ENCODE assay signal across 27 mouse cellular contexts in the genomic region with DNA sequence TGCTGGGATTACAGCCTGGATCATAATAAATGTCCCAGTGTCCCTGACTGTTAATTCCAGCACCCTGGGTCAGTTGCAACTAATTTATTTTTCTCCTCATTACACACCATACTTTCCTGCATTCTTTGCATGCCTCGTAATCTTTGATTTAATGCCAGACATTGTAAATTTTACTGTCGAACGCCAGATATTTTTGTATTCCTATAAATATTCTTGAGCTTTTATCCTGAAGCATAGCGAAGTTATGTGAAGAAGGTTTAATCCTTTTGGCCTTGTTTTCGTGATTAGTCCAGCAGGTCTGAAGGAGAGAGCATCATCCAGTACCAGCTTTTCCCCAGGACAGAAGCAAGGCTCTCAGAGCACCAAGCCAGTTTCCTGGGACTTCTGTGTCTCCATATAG. TPM values are rescaled to one million over a fixed set of nuclear protein-coding genes. Genes with fewer than 3 reads are reported as not detected.
DNase-seq lines count a peak whose midpoint lies in the region; ATAC-seq lines count a peak whose summit lies in the region.
"Had no signal": no experiment of that assay in that cellular context is flagged by ENCODE, and none has a peak within 500 bp of the region (broad histone marks: within the 10 kb centered on the region; RNA-seq: fewer than 3 reads in every experiment).

No protein-coding gene starts in this region.

- H3K4me2 ChIP-seq in embryonic facial prominence, embryonic 12.5 days (replicated peaks) = no peak overlapping the region
- no peak overlapping the region for H3K4me2 ChIP-seq in kidney, embryonic 15.5 days
- no peak overlapping the region for H3K4me2 ChIP-seq in midbrain, embryonic 11.5 days
- no peak overlapping the region for H3K4me2 ChIP-seq in midbrain, embryonic 15.5 days
- no peak overlapping the region for H3K4me2 ChIP-seq in limb, embryonic 15.5 days
- H3K4me2 ChIP-seq: embryonic facial prominence, embryonic 13.5 days; forebrain, embryonic 12.5 days; liver, embryonic 12.5 days; neural tube, embryonic 12.5 days had no signal

- no peaks in the 10 kb centered on the region for H3K9me3 ChIP-seq in embryonic facial prominence, embryonic 12.5 days
- H3K9me3 ChIP-seq in embryonic facial prominence, embryonic 10.5 days = no peaks in the 10 kb centered on the region
- H3K9me3 ChIP-seq in kidney, embryonic 15.5 days (replicated peaks) = no peaks in the 10 kb centered on the region
- no peaks in the 10 kb centered on the region for H3K9me3 ChIP-seq in midbrain, embryonic 11.5 days (ENCODE audit: control insufficient read depth, low read length)
- H3K9me3 ChIP-seq in midbrain, embryonic 15.5 days = no peaks in the 10 kb centered on the region
- H3K9me3 ChIP-seq in limb, embryonic 15.5 days = no peaks in the 10 kb centered on the region
- no peaks in the 10 kb centered on the region for H3K9me3 ChIP-seq in forebrain, embryonic 10.5 days
- H3K9me3 ChIP-seq: embryonic facial prominence, embryonic 13.5 days; forebrain, embryonic 12.5 days; liver, embryonic 12.5 days; midbrain, embryonic 10.5 days; neural tube, embryonic 12.5 days had no signal

- ATAC-seq in embryonic facial prominence, embryonic 12.5 days (ENCODE audit: insufficient number of reproducible peaks, insufficient read depth, low FRiP score, low TSS enrichment) = no peak
- ATAC-seq in kidney, embryonic 15.5 days (replicated peaks; ENCODE audit: low FRiP score) = no peak
- no peak for ATAC-seq in midbrain, embryonic 11.5 days (ENCODE audit: low FRiP score)
- ATAC-seq in midbrain, embryonic 15.5 days (replicated peaks) = no peak
- ATAC-seq in limb, embryonic 15.5 days (ENCODE audit: insufficient number of reproducible peaks, low FRiP score, low TSS enrichment, low read depth) = no peak
- ATAC-seq: forebrain, postnatal 0 days; hindbrain, embryonic 16.5 days; liver, embryonic 12.5 days; liver, postnatal 0 days had no signal

- no peak overlapping the region for H3K9ac ChIP-seq in embryonic facial prominence, embryonic 12.5 days
- no peak overlapping the region for H3K9ac ChIP-seq in kidney, embryonic 15.5 days
- H3K9ac ChIP-seq in midbrain, embryonic 11.5 days (ENCODE audit: low read length) = 0 out of 2 replicates have a peak overlapping the region, but pooled peaks have one; percentile 9
- no peak overlapping the region for H3K9ac ChIP-seq in midbrain, embryonic 15.5 days
- no peak overlapping the region for H3K9ac ChIP-seq in limb, embryonic 15.5 days
- H3K9ac ChIP-seq: embryonic facial prominence, embryonic 13.5 days; forebrain, embryonic 12.5 days; forebrain, postnatal 0 days; liver, embryonic 12.5 days; liver, postnatal 0 days; neural tube, embryonic 12.5 days had no signal

- no peaks in the 10 kb centered on the region for H3K36me3 ChIP-seq in embryonic facial prominence, embryonic 12.5 days
- H3K36me3 ChIP-seq in embryonic facial prominence, embryonic 10.5 days (replicated peaks) = no peaks in the 10 kb centered on the region
- H3K36me3 ChIP-seq in kidney, embryonic 15.5 days = no peaks in the 10 kb centered on the region
- H3K36me3 ChIP-seq in midbrain, embryonic 11.5 days (ENCODE audit: control insufficient read depth, insufficient read depth, low read length) = no peaks in the 10 kb centered on the region
- no peaks in the 10 kb centered on the region for H3K36me3 ChIP-seq in midbrain, embryonic 15.5 days (replicated peaks)
- H3K36me3 ChIP-seq in limb, embryonic 15.5 days = no peaks in the 10 kb centered on the region
- H3K36me3 ChIP-seq in forebrain, embryonic 10.5 days (replicated peaks) = no peaks in the 10 kb centered on the region
- H3K36me3 ChIP-seq: embryonic facial prominence, embryonic 13.5 days; forebrain, embryonic 12.5 days; liver, embryonic 12.5 days; midbrain, embryonic 10.5 days; neural tube, embryonic 12.5 days had no signal

- DNase-seq in embryonic facial prominence, embryonic 10.5 days (ENCODE audit: low spot score) = no peak
- no peak for DNase-seq in kidney, postnatal 10 days
- DNase-seq in midbrain, embryonic 11.5 days (ENCODE audit: low spot score, missing footprints) = no peak
- no peak for DNase-seq in forebrain, embryonic 10.5 days (ENCODE audit: extremely low spot score, low spot score)
- DNase-seq: adrenal gland, postnatal 10 days; cerebellum, adult 9-10 months; cerebellum, postnatal 36 days; forebrain, postnatal 0 days; gastrocnemius, postnatal 14 days; heart, postnatal 10 days; layer of hippocampus, postnatal 36 days; left cerebral cortex, postnatal 4 days; liver, postnatal 0 days; thymus, postnatal 25 days had no signal

- WGBS in embryonic facial prominence, embryonic 12.5 days = 77% methylated on average over 5 of the region's 5 CpGs
- WGBS in embryonic facial prominence, embryonic 10.5 days = 92% methylated on average over 5 of the region's 5 CpGs
- 47% methylated on average over 5 of the region's 5 CpGs for WGBS in kidney, embryonic 15.5 days
- WGBS in midbrain, embryonic 11.5 days = 88% methylated on average over 5 of the region's 5 CpGs
- 85% methylated on average over 5 of the region's 5 CpGs for WGBS in midbrain, embryonic 15.5 days
- 19% methylated on average over 5 of the region's 5 CpGs for WGBS in limb, embryonic 15.5 days
- 90% methylated on average over 5 of the region's 5 CpGs for WGBS in forebrain, embryonic 10.5 days

- H3K4me1 ChIP-seq in embryonic facial prominence, embryonic 12.5 days = peaks cover 11% of the 10 kb centered on the region
- H3K4me1 ChIP-seq in embryonic facial prominence, embryonic 10.5 days = peaks cover 10% of the 10 kb centered on the region
- peaks cover 23% of the 10 kb centered on the region for H3K4me1 ChIP-seq in kidney, embryonic 15.5 days
- no peaks in the 10 kb centered on the region for H3K4me1 ChIP-seq in midbrain, embryonic 11.5 days (ENCODE audit: control insufficient read depth, insufficient read depth, low read length)
- no peaks in the 10 kb centered on the region for H3K4me1 ChIP-seq in midbrain, embryonic 15.5 days
- H3K4me1 ChIP-seq in limb, embryonic 15.5 days = peaks cover 38% of the 10 kb centered on the region
- H3K4me1 ChIP-seq in forebrain, embryonic 10.5 days = peaks cover 8% of the 10 kb centered on the region
- H3K4me1 ChIP-seq: neural tube, embryonic 12.5 days had no signal

- 0 out of 2 replicates have a peak overlapping the region, but pooled peaks have one; percentile 12 for H3K27ac ChIP-seq in embryonic facial prominence, embryonic 12.5 days
- H3K27ac ChIP-seq in embryonic facial prominence, embryonic 10.5 days (replicated peaks) = no peak overlapping the region
- peak overlapping the region; percentile 20; the same call in 1 of the 2 replicates for H3K27ac ChIP-seq in kidney, embryonic 15.5 days
- H3K27ac ChIP-seq in midbrain, embryonic 11.5 days (ENCODE audit: low read depth, low read length) = no peak overlapping the region
- H3K27ac ChIP-seq in midbrain, embryonic 15.5 days = no peak overlapping the region
- H3K27ac ChIP-seq in limb, embryonic 15.5 days = peak overlapping the region; percentile 80
- H3K27ac ChIP-seq in forebrain, embryonic 10.5 days = no peak overlapping the region
- H3K27ac ChIP-seq: embryonic facial prominence, embryonic 13.5 days; forebrain, embryonic 12.5 days; liver, embryonic 12.5 days; midbrain, embryonic 10.5 days; neural tube, embryonic 12.5 days had no signal

- H3K4me3 ChIP-seq in embryonic facial prominence, embryonic 12.5 days = no peak overlapping the region
- no peak overlapping the region for H3K4me3 ChIP-seq in embryonic facial prominence, embryonic 10.5 days
- no peak overlapping the region for H3K4me3 ChIP-seq in kidney, embryonic 15.5 days (replicated peaks)
- H3K4me3 ChIP-seq in midbrain, embryonic 11.5 days (ENCODE audit: low read depth, low read length) = no peak overlapping the region
- H3K4me3 ChIP-seq in midbrain, embryonic 15.5 days = no peak overlapping the region
- H3K4me3 ChIP-seq in limb, embryonic 15.5 days = no peak overlapping the region
- H3K4me3 ChIP-seq in forebrain, embryonic 10.5 days = no peak overlapping the region
- H3K4me3 ChIP-seq: embryonic facial prominence, embryonic 13.5 days; erythroblast, embryonic 14.5 days; forebrain, embryonic 12.5 days; liver, embryonic 12.5 days; midbrain, embryonic 10.5 days; myocyte; neural tube, embryonic 12.5 days had no signal

- no peaks in the 10 kb centered on the region for H3K27me3 ChIP-seq in embryonic facial prominence, embryonic 12.5 days
- no peaks in the 10 kb centered on the region for H3K27me3 ChIP-seq in embryonic facial prominence, embryonic 10.5 days (replicated peaks; ENCODE audit: low read depth, poor library complexity, severe bottlenecking)
- H3K27me3 ChIP-seq in kidney, embryonic 15.5 days = no peaks in the 10 kb centered on the region
- no peaks in the 10 kb centered on the region for H3K27me3 ChIP-seq in midbrain, embryonic 11.5 days (ENCODE audit: control insufficient read depth, insufficient read depth, low read length)
- H3K27me3 ChIP-seq in midbrain, embryonic 15.5 days (replicated peaks) = no peaks in the 10 kb centered on the region
- no peaks in the 10 kb centered on the region for H3K27me3 ChIP-seq in limb, embryonic 15.5 days
- no peaks in the 10 kb centered on the region for H3K27me3 ChIP-seq in forebrain, embryonic 10.5 days (ENCODE audit: poor library complexity, severe bottlenecking)
- H3K27me3 ChIP-seq: CH12.LX; embryonic facial prominence, embryonic 13.5 days; forebrain, embryonic 12.5 days; liver, embryonic 12.5 days; neural tube, embryonic 12.5 days had no signal

RNA-seq across cellular contexts. Expression of gene Morn1, which starts 23.1 kb away (rescaled TPM):
- polyA plus RNA-seq in embryonic facial prominence, embryonic 12.5 days (2016; fragmentation: Nextera tagmentation; extraction: Ambion mirVana) = 5.1 and 7.7 TPM in 2 replicates
- polyA plus RNA-seq in embryonic facial prominence, embryonic 10.5 days (2016; fragmentation: Nextera tagmentation; extraction: Ambion mirVana) = 4.3 and 5.4 TPM in 2 replicates
- 5.1 and 5.3 TPM in 2 replicates for polyA plus RNA-seq in kidney, embryonic 15.5 days (2015; fragmentation: Nextera tagmentation; extraction: Ambion mirVana)
- polyA plus RNA-seq in midbrain, embryonic 11.5 days (2014; fragmentation: Nextera tagmentation; extraction: Ambion mirVana) = 4.1 and 5.1 TPM in 2 replicates
- polyA plus RNA-seq in midbrain, embryonic 15.5 days (2015; fragmentation: Nextera tagmentation; extraction: Ambion mirVana) = 8.2 and 8.9 TPM in 2 replicates
- 5.0 and 6.2 TPM in 2 replicates for polyA plus RNA-seq in limb, embryonic 15.5 days (2015; fragmentation: Nextera tagmentation; extraction: Ambion mirVana)
- polyA plus RNA-seq in forebrain, embryonic 10.5 days (2016; fragmentation: Nextera tagmentation; extraction: Ambion mirVana) = 4.5 and 6.8 TPM in 2 replicates

RNA-seq across cellular contexts. Expression of gene Rer1, which starts 23.3 kb away (rescaled TPM):
- 139 and 143 TPM in 2 replicates for polyA plus RNA-seq in embryonic facial prominence, embryonic 12.5 days (2016; fragmentation: Nextera tagmentation; extraction: Ambion mirVana)
- polyA plus RNA-seq in embryonic facial prominence, embryonic 10.5 days (2016; fragmentation: Nextera tagmentation; extraction: Ambion mirVana) = 128 and 134 TPM in 2 replicates
- 152 and 165 TPM in 2 replicates for polyA plus RNA-seq in kidney, embryonic 15.5 days (2015; fragmentation: Nextera tagmentation; extraction: Ambion mirVana)
- 152 and 162 TPM in 2 replicates for polyA plus RNA-seq in midbrain, embryonic 11.5 days (2014; fragmentation: Nextera tagmentation; extraction: Ambion mirVana)
- 111 and 115 TPM in 2 replicates for polyA plus RNA-seq in midbrain, embryonic 15.5 days (2015; fragmentation: Nextera tagmentation; extraction: Ambion mirVana)
- 170 and 176 TPM in 2 replicates for polyA plus RNA-seq in limb, embryonic 15.5 days (2015; fragmentation: Nextera tagmentation; extraction: Ambion mirVana)
- 133 and 137 TPM in 2 replicates for polyA plus RNA-seq in forebrain, embryonic 10.5 days (2016; fragmentation: Nextera tagmentation; extraction: Ambion mirVana)

RNA-seq across cellular contexts. Expression of gene Pex10, which starts 42.7 kb away (rescaled TPM):
- polyA plus RNA-seq in embryonic facial prominence, embryonic 12.5 days (2016; fragmentation: Nextera tagmentation; extraction: Ambion mirVana) = 23.3 and 23.7 TPM in 2 replicates
- polyA plus RNA-seq in embryonic facial prominence, embryonic 10.5 days (2016; fragmentation: Nextera tagmentation; extraction: Ambion mirVana) = 19.0 and 22.2 TPM in 2 replicates
- polyA plus RNA-seq in kidney, embryonic 15.5 days (2015; fragmentation: Nextera tagmentation; extraction: Ambion mirVana) = 23.2 and 24.0 TPM in 2 replicates
- polyA plus RNA-seq in midbrain, embryonic 11.5 days (2014; fragmentation: Nextera tagmentation; extraction: Ambion mirVana) = 8.2 and 9.7 TPM in 2 replicates
- polyA plus RNA-seq in midbrain, embryonic 15.5 days (2015; fragmentation: Nextera tagmentation; extraction: Ambion mirVana) = 21.9 and 22.7 TPM in 2 replicates
- 21.3 and 22.8 TPM in 2 replicates for polyA plus RNA-seq in limb, embryonic 15.5 days (2015; fragmentation: Nextera tagmentation; extraction: Ambion mirVana)
- polyA plus RNA-seq in forebrain, embryonic 10.5 days (2016; fragmentation: Nextera tagmentation; extraction: Ambion mirVana) = 22.2 TPM in 2 replicates

RNA-seq across cellular contexts. Expression of gene Plch2, which starts 52.9 kb away (rescaled TPM):
- 3.6 and 5.7 TPM in 2 replicates for polyA plus RNA-seq in embryonic facial prominence, embryonic 12.5 days (2016; fragmentation: Nextera tagmentation; extraction: Ambion mirVana)
- 2.0 and 3.5 TPM in 2 replicates for polyA plus RNA-seq in embryonic facial prominence, embryonic 10.5 days (2016; fragmentation: Nextera tagmentation; extraction: Ambion mirVana)
- polyA plus RNA-seq in kidney, embryonic 15.5 days (2015; fragmentation: Nextera tagmentation; extraction: Ambion mirVana) = 2.6 TPM in 2 replicates
- polyA plus RNA-seq in midbrain, embryonic 11.5 days (2014; fragmentation: Nextera tagmentation; extraction: Ambion mirVana) = 0.81 and 0.85 TPM in 2 replicates
- polyA plus RNA-seq in midbrain, embryonic 15.5 days (2015; fragmentation: Nextera tagmentation; extraction: Ambion mirVana) = 20.1 and 23.0 TPM in 2 replicates
- polyA plus RNA-seq in limb, embryonic 15.5 days (2015; fragmentation: Nextera tagmentation; extraction: Ambion mirVana) = 11.6 and 13.7 TPM in 2 replicates
- polyA plus RNA-seq in forebrain, embryonic 10.5 days (2016; fragmentation: Nextera tagmentation; extraction: Ambion mirVana) = 0.43 and 0.64 TPM in 2 replicates
- polyA plus RNA-seq: erythroblast, embryonic 14.5 days; liver, postnatal 0 days had no signal

Comparison
In these comparisons a context has a peak if more than half of its experiments do, and no peak if none do; other contexts are left out.
1. H3K27ac ChIP-seq: peak in embryonic facial prominence, embryonic 12.5 days (single experiment), kidney, embryonic 15.5 days (single experiment) and limb, embryonic 15.5 days (single experiment); none in embryonic facial prominence, embryonic 10.5 days (single experiment), midbrain, embryonic 11.5 days (single experiment), midbrain, embryonic 15.5 days (single experiment) and forebrain, embryonic 10.5 days (single experiment).